ENCODE assay signal across 21 mouse cellular contexts in the genomic region with DNA sequence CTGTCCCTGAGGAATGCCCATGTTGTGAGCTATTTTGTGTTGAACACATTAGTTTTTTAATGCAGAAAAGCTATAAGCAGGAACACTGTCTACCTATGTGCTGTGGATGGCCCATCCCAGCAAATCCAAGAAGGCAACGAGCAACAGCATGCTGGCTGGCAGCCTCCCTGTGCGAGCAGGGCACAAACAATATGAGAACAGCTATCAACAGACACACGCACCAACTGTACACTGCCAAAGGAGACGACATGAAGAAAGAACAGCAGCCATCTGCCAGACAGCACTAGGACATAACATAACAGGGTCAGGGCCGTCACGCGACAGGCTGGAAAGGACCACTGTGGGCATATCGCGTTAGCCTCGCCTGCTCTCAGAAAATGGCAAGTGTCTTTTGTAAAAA. TPM values are rescaled to one million over a fixed set of nuclear protein-coding genes. Genes with fewer than 3 reads are reported as not detected.
DNase-seq lines count a peak whose midpoint lies in the region; ATAC-seq lines count a peak whose summit lies in the region.
"Had no signal": no experiment of that assay in that cellular context is flagged by ENCODE, and none has a peak within 500 bp of the region (broad histone marks: within the 10 kb centered on the region; RNA-seq: fewer than 3 reads in every experiment).

No protein-coding gene starts in this region.

- H3K27me3 ChIP-seq in forebrain, embryonic 15.5 days = no peaks in the 10 kb centered on the region
- H3K27me3 ChIP-seq: heart, embryonic 15.5 days; limb, embryonic 15.5 days; liver, embryonic 15.5 days; Patski had no signal

- 68% methylated on average over 10 of the region's 10 CpGs for WGBS in forebrain, embryonic 15.5 days

- no peaks in the 10 kb centered on the region for H3K4me1 ChIP-seq in forebrain, embryonic 15.5 days
- H3K4me1 ChIP-seq: limb, embryonic 15.5 days; liver, embryonic 15.5 days had no signal

- intact Hi-C loops in left cerebral cortex, postnatal 4 days (cut with DNase I) = no loop called here
- intact Hi-C loops in left cerebral cortex, postnatal 25 days (cut with DNase I) = no loop called here

- no peak overlapping the region for H3K9ac ChIP-seq in forebrain, embryonic 15.5 days (replicated peaks)
- H3K9ac ChIP-seq: heart, embryonic 15.5 days; limb, embryonic 15.5 days; liver, embryonic 15.5 days had no signal

- H3K4me3 ChIP-seq in forebrain, embryonic 15.5 days = no peak overlapping the region
- H3K4me3 ChIP-seq: heart, embryonic 15.5 days; limb, embryonic 15.5 days; liver, embryonic 15.5 days had no signal

- no peak for DNase-seq in cerebellum, postnatal 4 days (ENCODE audit: low spot score in 2 of 2)
- DNase-seq in left cerebral cortex, postnatal 4 days = peak; percentile 8
- DNase-seq in left cerebral cortex, postnatal 25 days (ENCODE audit: low spot score in 2 of 2) = no peak
- DNase-seq in layer of hippocampus, postnatal 36 days = peak; percentile 27 to 37
- DNase-seq in adrenal gland, adult 8-10 months = no peak
- no peak for DNase-seq in kidney, postnatal 4 days
- DNase-seq: adrenal gland, postnatal 14 days; gastrocnemius, postnatal 25 days; kidney, adult 18-20 months; midbrain, embryonic 14.5 days; spleen, adult 18-20 months; thymus, adult 2 months had no signal

- no peak overlapping the region for H3K4me2 ChIP-seq in forebrain, embryonic 15.5 days (replicated peaks)
- H3K4me2 ChIP-seq: heart, embryonic 15.5 days; limb, embryonic 15.5 days; liver, embryonic 15.5 days had no signal

- H3K36me3 ChIP-seq in forebrain, embryonic 15.5 days = peaks cover 37% of the 10 kb centered on the region

- no peaks in the 10 kb centered on the region for H3K9me3 ChIP-seq in forebrain, embryonic 15.5 days
- H3K9me3 ChIP-seq: heart, embryonic 15.5 days; limb, embryonic 15.5 days; liver, embryonic 15.5 days had no signal

- H3K27ac ChIP-seq in forebrain, embryonic 15.5 days (replicated peaks) = no peak overlapping the region
- H3K27ac ChIP-seq: heart, embryonic 15.5 days; hindbrain, postnatal 0 days; kidney, postnatal 0 days; limb, embryonic 15.5 days; liver, embryonic 15.5 days had no signal

- ATAC-seq in cerebellum, adult (ENCODE audit: insufficient number of reproducible peaks, low FRiP score, low TSS enrichment) = peak; percentile 50; the same call in 1 of the 2 replicates
- ATAC-seq in forebrain, embryonic 15.5 days (replicated peaks) = 0 out of 2 replicates have a peak, but pooled peaks have one; percentile 47
- ATAC-seq: hindbrain, postnatal 0 days; lung, postnatal 0 days; Patski had no signal

RNA-seq across cellular contexts. Expression of gene Sec24b, which starts 35.2 kb away (rescaled TPM):
- 10 to 100 TPM; 72.2 to 84.2 TPM for total RNA-seq in left cerebral cortex, postnatal 4 days (2021)
- total RNA-seq in left cerebral cortex, postnatal 25 days (2021) = 10 to 100 TPM; 51.2 to 58.7 TPM
- 26.8 and 27.9 TPM in 2 replicates for polyA plus RNA-seq in forebrain, embryonic 15.5 days (2015; fragmentation: Nextera tagmentation; extraction: Ambion mirVana)
- 10 to 100 TPM; 58.6 to 65.4 TPM for total RNA-seq in layer of hippocampus, postnatal 36 days (2021)
- total RNA-seq in adrenal gland, adult 8-10 months (2022) = 10 to 100 TPM; 61.0 to 96.2 (median 73.9) TPM

RNA-seq across cellular contexts. Expression of gene Mcub, which starts 56.2 kb away (rescaled TPM):
- 1 to 10 TPM; 3.1 to 3.9 TPM for total RNA-seq in left cerebral cortex, postnatal 4 days (2021)
- 1 to 10 TPM in 1 of 2 experiments, under 1 TPM in 1; 0.99 to 1.9 TPM for total RNA-seq in left cerebral cortex, postnatal 25 days (2021)
- 6.0 and 7.6 TPM in 2 replicates for polyA plus RNA-seq in forebrain, embryonic 15.5 days (2015; fragmentation: Nextera tagmentation; extraction: Ambion mirVana)
- total RNA-seq in layer of hippocampus, postnatal 36 days (2021) = 1 to 10 TPM; 3.0 to 3.2 TPM
- 10 to 100 TPM; 10.2 to 20.6 (median 11.2) TPM for total RNA-seq in adrenal gland, adult 8-10 months (2022)

Comparison
In these comparisons a context has a peak if more than half of its experiments do, and no peak if none do; other contexts are left out.
1. DNase-seq: peak in left cerebral cortex, postnatal 4 days (single experiment) and layer of hippocampus, postnatal 36 days (2 of 2); none in cerebellum, postnatal 4 days (0 of 2), left cerebral cortex, postnatal 25 days (0 of 2), adrenal gland, adult 8-10 months (single experiment) and kidney, postnatal 4 days (0 of 2).